Mouse (Mus musculus): ENCODE measurements at regions not wholly inside any gene's neighbourhood (a gene's known extent, or its start where the extent isn't known, plus 50 kb on each side); places are given as distances from the start of the nearest gene placed in this dataset.

- peak; percentile 62 for DNase-seq (ENCODE audit: low read depth, low spot score)
- H3K36me3 ChIP-seq (ENCODE audit: control insufficient read depth, insufficient read depth, low read length, poor library complexity, severe bottlenecking): no peaks in the 10 kb centered on the region
These were observed 155.8 kb upstream of the Gm12830 start for GRCm38 (mm10) chr4:114665684-114666083.

GRCm38 (mm10) chr4:114666238-114666978 is 155.1 kb upstream of the Gm12830 start:
- no peak for DNase-seq (ENCODE audit: low read depth, low spot score)
- no peaks in the 10 kb centered on the region for H3K36me3 ChIP-seq (ENCODE audit: control insufficient read depth, insufficient read depth, low read length, poor library complexity, severe bottlenecking)
- no peaks in the 10 kb centered on the region for H3K27me3 ChIP-seq (ENCODE audit: control insufficient read depth, insufficient read depth, low read length, poor library complexity, severe bottlenecking)

More at GRCm38 (mm10) chr4:114665684-114666083, 155.8 kb upstream of the Gm12830 start:
- H3K27me3 ChIP-seq (ENCODE audit: control insufficient read depth, insufficient read depth, low read length, poor library complexity, severe bottlenecking): no peaks in the 10 kb centered on the region

- no peak for DNase-seq (ENCODE audit: low read depth, low spot score)
- H3K27me3 ChIP-seq (ENCODE audit: control insufficient read depth, insufficient read depth, low read length, poor library complexity, severe bottlenecking): no peaks in the 10 kb centered on the region
- no peaks in the 10 kb centered on the region for H3K36me3 ChIP-seq (ENCODE audit: control insufficient read depth, insufficient read depth, low read length, poor library complexity, severe bottlenecking)
These were observed 154.6 kb upstream of the Gm12830 start for GRCm38 (mm10) chr4:114666979-114667328.

- H3K36me3 ChIP-seq (ENCODE audit: control insufficient read depth, insufficient read depth, low read length, poor library complexity, severe bottlenecking): no peaks in the 10 kb centered on the region
- no peaks in the 10 kb centered on the region for H3K27me3 ChIP-seq (ENCODE audit: control insufficient read depth, insufficient read depth, low read length, poor library complexity, severe bottlenecking)
- DNase-seq (ENCODE audit: low read depth, low spot score): no peak
These were observed 149.3 kb upstream of the Gm12830 start for GRCm38 (mm10) chr4:114672096-114672720.

- Histone ChIP-seq H3K36me3 (ENCODE audit: control insufficient read depth, insufficient read depth, low read length, poor library complexity, severe bottlenecking) (no peaks in the 10 kb centered on the region), H3K27me3 (ENCODE audit: control insufficient read depth, insufficient read depth, low read length, poor library complexity, severe bottlenecking) (no peaks in the 10 kb centered on the region)
- no peak for DNase-seq (ENCODE audit: low read depth, low spot score)
These were observed 144.3 kb upstream of the Gm12830 start for GRCm38 (mm10) chr4:114676908-114677898.

- no peaks in the 10 kb centered on the region for H3K36me3 ChIP-seq (ENCODE audit: control insufficient read depth, insufficient read depth, low read length, poor library complexity, severe bottlenecking)
- DNase-seq (ENCODE audit: low read depth, low spot score): no peak
- no peaks in the 10 kb centered on the region for H3K27me3 ChIP-seq (ENCODE audit: control insufficient read depth, insufficient read depth, low read length, poor library complexity, severe bottlenecking)
These were observed 143.2 kb upstream of the Gm12830 start for GRCm38 (mm10) chr4:114678053-114678941.

GRCm38 (mm10) chr4:114680360-114680759 is 141.2 kb upstream of the Gm12830 start:
- H3K27me3 ChIP-seq (ENCODE audit: control insufficient read depth, insufficient read depth, low read length, poor library complexity, severe bottlenecking): no peaks in the 10 kb centered on the region
- no peaks in the 10 kb centered on the region for H3K36me3 ChIP-seq (ENCODE audit: control insufficient read depth, insufficient read depth, low read length, poor library complexity, severe bottlenecking)
- DNase-seq (ENCODE audit: low read depth, low spot score): no peak

GRCm38 (mm10) chr4:114682955-114683354 is 138.6 kb upstream of the Gm12830 start:
- DNase-seq (ENCODE audit: low read depth, low spot score): no peak
- Histone ChIP-seq H3K27me3 (ENCODE audit: control insufficient read depth, insufficient read depth, low read length, poor library complexity, severe bottlenecking) (no peaks in the 10 kb centered on the region), H3K36me3 (ENCODE audit: control insufficient read depth, insufficient read depth, low read length, poor library complexity, severe bottlenecking) (no peaks in the 10 kb centered on the region)

- Histone ChIP-seq H3K36me3 (ENCODE audit: control insufficient read depth, insufficient read depth, low read length, poor library complexity, severe bottlenecking) (no peaks in the 10 kb centered on the region), H3K27me3 (ENCODE audit: control insufficient read depth, insufficient read depth, low read length, poor library complexity, severe bottlenecking) (no peaks in the 10 kb centered on the region)
- DNase-seq (ENCODE audit: low read depth, low spot score): no peak
These were observed 137.8 kb upstream of the Gm12830 start for GRCm38 (mm10) chr4:114683696-114684095.

- H3K36me3 ChIP-seq (ENCODE audit: control insufficient read depth, insufficient read depth, low read length, poor library complexity, severe bottlenecking): no peaks in the 10 kb centered on the region
- H3K27me3 ChIP-seq (ENCODE audit: control insufficient read depth, insufficient read depth, low read length, poor library complexity, severe bottlenecking): no peaks in the 10 kb centered on the region
- no peak for DNase-seq (ENCODE audit: low read depth, low spot score)
These were observed 136.6 kb upstream of the Gm12830 start for GRCm38 (mm10) chr4:114684844-114685382.

GRCm38 (mm10) chr4:114685454-114685853 is 136.1 kb upstream of the Gm12830 start:
- peak; percentile 36 for DNase-seq (ENCODE audit: low read depth, low spot score)
- H3K27me3 ChIP-seq (ENCODE audit: control insufficient read depth, insufficient read depth, low read length, poor library complexity, severe bottlenecking): no peaks in the 10 kb centered on the region

GRCm38 (mm10) chr4:114686091-114686490 is 135.4 kb upstream of the Gm12830 start:
- Histone ChIP-seq H3K27me3 (ENCODE audit: control insufficient read depth, insufficient read depth, low read length, poor library complexity, severe bottlenecking) (no peaks in the 10 kb centered on the region), H3K36me3 (ENCODE audit: control insufficient read depth, insufficient read depth, low read length, poor library complexity, severe bottlenecking) (no peaks in the 10 kb centered on the region)
- DNase-seq (ENCODE audit: low read depth, low spot score): no peak

More at GRCm38 (mm10) chr4:114685454-114685853, 136.1 kb upstream of the Gm12830 start:
- H3K36me3 ChIP-seq (ENCODE audit: control insufficient read depth, insufficient read depth, low read length, poor library complexity, severe bottlenecking): no peaks in the 10 kb centered on the region

GRCm38 (mm10) chr4:114688356-114688972 is 133.1 kb upstream of the Gm12830 start:
- Histone ChIP-seq H3K27me3 (ENCODE audit: control insufficient read depth, insufficient read depth, low read length, poor library complexity, severe bottlenecking) (no peaks in the 10 kb centered on the region), H3K36me3 (ENCODE audit: control insufficient read depth, insufficient read depth, low read length, poor library complexity, severe bottlenecking) (no peaks in the 10 kb centered on the region)
- no peak for DNase-seq (ENCODE audit: low read depth, low spot score)
